Mouse (Mus musculus) MEL (cell line): ENCODE data around the gene Cacna1c.

Experiments used
- CTCF ChIP-seq, 3 experiments: IDR thresholded peaks in 2 of 3; conservative IDR thresholded peaks in 1 of 3; 2 replicates each; pipeline ENCODE4 v1.5.1; 2011 to 2012; ENCODE audit warnings: low read length in 3 of 3, low read depth in 2 of 3, mild to moderate bottlenecking in 2 of 3, improper control_type of control experiment in 1 of 3, inconsistent platforms in 1 of 3, mixed read lengths in 1 of 3, moderate library complexity in 1 of 3; ENCODE audit not compliant: control insufficient read depth in 1 of 3, insufficient read depth in 1 of 3, poor library complexity in 1 of 3, severe bottlenecking in 1 of 3
- E2F4 ChIP-seq: IDR thresholded peaks from 2 replicates; pipeline ENCODE4 v1.6.1; 2011; ENCODE audit warnings: low read depth, low read length, improper control_type of control experiment, borderline replicate concordance
- GATA1 ChIP-seq: IDR thresholded peaks from 2 replicates; pipeline ENCODE4 v1.6.1; 2011; ENCODE audit warnings: low read depth, low read length, improper control_type of control experiment
- SMC3 ChIP-seq: IDR thresholded peaks from 2 replicates; pipeline ENCODE4 v1.6.1; 2011; ENCODE audit warnings: low read depth, low read length, improper control_type of control experiment
- USF1 ChIP-seq: IDR thresholded peaks from 2 replicates; pipeline ENCODE4 v1.6.1; 2014; ENCODE audit warnings: low read depth, mild to moderate bottlenecking, inconsistent platforms, low read length, improper control_type of control experiment, moderate library complexity
- ZMIZ1 ChIP-seq: IDR thresholded peaks from 2 replicates; pipeline ENCODE4 v1.6.1; 2012; ENCODE audit warnings: low read depth, mild to moderate bottlenecking, inconsistent platforms, low read length, improper control_type of control experiment, moderate library complexity

GRCm38 (mm10) chr6:118870241-118870841 is 325.9 kb downstream of the Cacna1c start:
- TF ChIP-seq GATA1 (no peak), SMC3 (no peak), ZMIZ1 (no peak), CTCF (IDR thresholded peaks at IDR 0.05 in 2 of 3, conservative IDR thresholded peaks at IDR 0.05 in 1 of 3; ENCODE audit: control insufficient read depth in 1 of 3, insufficient read depth in 1 of 3, low read depth in 2 of 3, low read length in 3 of 3, poor library complexity in 1 of 3, severe bottlenecking in 1 of 3) (no peak), USF1 (no peak), E2F4 (no peak)
